In the genomic region with DNA sequence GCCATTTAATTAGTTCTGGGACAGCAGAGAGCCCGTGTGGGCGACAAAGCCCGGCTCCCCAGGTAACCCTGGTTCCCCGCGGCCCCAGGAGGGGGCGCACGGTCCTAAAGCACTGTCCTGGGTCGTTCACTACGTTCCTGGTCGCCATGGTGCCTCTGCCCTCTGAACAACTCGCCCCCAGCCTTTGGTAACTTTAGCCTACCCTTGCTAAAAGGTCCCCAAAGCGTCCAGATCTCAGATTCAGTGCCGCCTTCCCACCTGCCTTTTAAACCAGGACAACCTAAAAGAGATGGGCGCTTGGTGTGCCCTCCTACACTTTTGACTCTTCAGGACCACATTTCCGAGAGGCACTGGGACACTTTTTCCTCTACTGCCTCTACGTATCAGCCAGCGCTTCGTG, we compare ENCODE assay signal across 9 mouse cellular contexts. TPM values are rescaled to one million over a fixed set of nuclear protein-coding genes. Genes with fewer than 3 reads are reported as not detected.
DNase-seq lines count a peak whose midpoint lies in the region; ATAC-seq lines count a peak whose summit lies in the region.
"Had no signal": no experiment of that assay in that cellular context is flagged by ENCODE, and none has a peak within 500 bp of the region (broad histone marks: within the 10 kb centered on the region; RNA-seq: fewer than 3 reads in every experiment).

No protein-coding gene starts in this region.

- H3K9me3 ChIP-seq in forebrain, embryonic 13.5 days (replicated peaks), result no peaks in the 10 kb centered on the region

- H3K27ac ChIP-seq in forebrain, embryonic 13.5 days, result no peak overlapping the region

- peaks cover 96% of the 10 kb centered on the region for H3K27me3 ChIP-seq in forebrain, embryonic 13.5 days

- peak; percentile 48; the same call in 1 of the 2 replicates for ATAC-seq in forebrain, embryonic 13.5 days
- ATAC-seq in megakaryocyte progenitor cell, adult 5-6 weeks (replicated peaks; ENCODE audit: poor library complexity), result 0 out of 2 replicates have a peak, but pooled peaks have one; percentile 34

- 1% methylated on average over 18 of the region's 18 CpGs for WGBS in forebrain, embryonic 13.5 days

- peak overlapping the region; percentile 34 for H3K4me3 ChIP-seq in forebrain, embryonic 13.5 days
- H3K4me3 ChIP-seq: erythroblast, embryonic 14.5 days had no signal

- peak overlapping the region; percentile 59 for H3K4me2 ChIP-seq in forebrain, embryonic 13.5 days

- no peaks in the 10 kb centered on the region for H3K36me3 ChIP-seq in forebrain, embryonic 13.5 days (ENCODE audit: poor library complexity, severe bottlenecking)

- H3K4me1 ChIP-seq in forebrain, embryonic 13.5 days, result peaks cover 23% of the 10 kb centered on the region

- no peak overlapping the region for H3K9ac ChIP-seq in forebrain, embryonic 13.5 days

- peak; percentile 58 for DNase-seq in embryo, embryonic 10 days (ENCODE audit: low spot score)
- no peak for DNase-seq in embryo, embryonic 9.5 days (ENCODE audit: extremely low spot score)
- DNase-seq in B cell, adult 2 months, result peak; percentile 47
- DNase-seq in spleen, postnatal 4 days (ENCODE audit: low spot score in 2 of 2), result no peak
- no peak for DNase-seq in right cerebral cortex, postnatal 10 days (ENCODE audit: low spot score in 2 of 2)
- DNase-seq in left cerebral cortex, postnatal 14 days (ENCODE audit: low spot score in 2 of 2), result no peak

- intact Hi-C loops in left cerebral cortex, postnatal 14 days (cut with DNase I), result no loop called here

RNA-seq across cellular contexts. Expression of a gene that starts 14.3 kb away (rescaled TPM):
- 0.24 and 0.36 TPM in 2 replicates for polyA plus RNA-seq in forebrain, embryonic 13.5 days (2015; fragmentation: Nextera tagmentation; extraction: Ambion mirVana)
- not detected in 2 replicates for total RNA-seq in megakaryocyte progenitor cell, adult 5-6 weeks (2015)
- not detected in 2 replicates for total RNA-seq in megakaryocyte progenitor cell, adult 5-6 weeks (2017)
- not detected for total RNA-seq in left cerebral cortex, postnatal 14 days (2021)
- polyA plus RNA-seq: erythroblast, embryonic 14.5 days had no signal

RNA-seq across cellular contexts. Expression of a gene that starts 59.9 kb away (rescaled TPM):
- polyA plus RNA-seq in forebrain, embryonic 13.5 days (2015; fragmentation: Nextera tagmentation; extraction: Ambion mirVana), result 9.8 and 10.3 TPM in 2 replicates
- total RNA-seq in megakaryocyte progenitor cell, adult 5-6 weeks (2015), result 21.7 and 26.7 TPM in 2 replicates
- total RNA-seq in megakaryocyte progenitor cell, adult 5-6 weeks (2017), result 15.1 and 22.4 TPM in 2 replicates
- total RNA-seq in left cerebral cortex, postnatal 14 days (2021), result 10 to 100 TPM; 15.0 to 16.3 TPM

Comparison
In these comparisons a context has a peak if more than half of its experiments do, and no peak if none do; other contexts are left out.
1. DNase-seq: peak in embryo, embryonic 10 days (single experiment) and B cell, adult 2 months (2 of 2); none in embryo, embryonic 9.5 days (single experiment), spleen, postnatal 4 days (0 of 2), right cerebral cortex, postnatal 10 days (0 of 2) and left cerebral cortex, postnatal 14 days (0 of 2).